Mouse (Mus musculus): ENCODE results near the gene Fcho2. TPM values are rescaled to one million over a fixed set of nuclear protein-coding genes. Genes with fewer than 3 reads are reported as not detected.

Fcho2 gene
- total RNA-seq, 1 experiment: 13.6 TPM

DNA sequence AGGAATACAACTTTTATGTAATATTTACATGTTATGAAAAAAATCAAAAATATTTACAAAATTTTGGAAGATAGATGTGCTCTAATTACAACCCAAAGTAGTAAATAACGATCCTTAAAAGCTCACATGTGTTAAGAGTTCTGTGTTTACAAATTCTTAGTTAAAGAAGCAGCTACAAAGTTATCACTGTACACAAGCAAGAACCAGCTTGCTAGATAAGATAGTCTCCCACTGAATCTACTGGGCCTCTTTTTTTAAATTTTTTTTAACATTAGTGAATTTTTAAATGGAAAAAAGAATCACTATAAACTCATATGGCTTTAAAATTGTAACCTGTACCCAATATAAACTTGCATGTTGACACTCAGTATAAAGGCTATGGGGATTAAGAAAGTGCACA is 91.8 kb downstream of the Fcho2 start:
- TF ChIP-seq MAFK (IDR thresholded peaks at IDR 0.05; ENCODE audit: insufficient read depth, low read depth, low read length) (no peak), HCFC1 (IDR thresholded peaks at IDR 0.05; ENCODE audit: borderline replicate concordance, insufficient read depth, low read length) (no peak), ZC3H11A (IDR thresholded peaks at IDR 0.05; ENCODE audit: borderline replicate concordance, low read depth, low read length) (no peak), CHD2 (IDR thresholded peaks at IDR 0.05; ENCODE audit: low read depth, low read length) (no peak), ZNF384 (IDR thresholded peaks at IDR 0.05; ENCODE audit: low read depth, low read length) (no peak)
- Histone ChIP-seq H3K36me3 (ENCODE audit: control insufficient read depth, insufficient read depth, low read length, poor library complexity, severe bottlenecking) (peaks cover 2% of the 10 kb centered on the region; the same call in 1 of the 2 replicates), H3K9me3 (ENCODE audit: control insufficient read depth, insufficient read depth, low read depth, low read length) (no peaks in the 10 kb centered on the region), H3K4me1 (ENCODE audit: control insufficient read depth in 2 of 2, insufficient read depth in 2 of 2, low read length in 2 of 2, poor library complexity in 1 of 2) (0 out of 4 replicates have a peak, but pooled peaks cover 2 to 5% of the 10 kb centered on the region in 2 experiments), H3K9ac (ENCODE audit: insufficient read depth, low read depth, low read length, poor library complexity, severe bottlenecking) (no peak overlapping the region), H3K4me3 (ENCODE audit: insufficient read depth in 1 of 2, low read depth in 1 of 2, low read length in 2 of 2, poor library complexity in 1 of 2, severe bottlenecking in 1 of 2) (no peak overlapping the region), H3K27ac (ENCODE audit: insufficient read depth, low read depth, low read length, poor library complexity, severe bottlenecking) (no peak overlapping the region)
- DNase-seq (ENCODE audit: low read depth, low spot score): no peak
- in situ Hi-C loops (cut with MboI; ENCODE audit: low sequenced_read_pairs in 2 of 2, unreplicated experiment in 2 of 2): no loop called here

GRCm38 (mm10) chr13:98722296-98722695 is 93.0 kb downstream of the Fcho2 start:
- in situ Hi-C loops (cut with MboI; ENCODE audit: low sequenced_read_pairs in 2 of 2, unreplicated experiment in 2 of 2): no loop called here
- H3K27ac ChIP-seq (ENCODE audit: insufficient read depth, low read depth, low read length, poor library complexity, severe bottlenecking): no peak overlapping the region
- TF ChIP-seq ZNF384 (IDR thresholded peaks at IDR 0.05; ENCODE audit: low read depth, low read length) (no peak), MAFK (IDR thresholded peaks at IDR 0.05; ENCODE audit: insufficient read depth, low read depth, low read length) (peak; percentile 86)

DNA sequence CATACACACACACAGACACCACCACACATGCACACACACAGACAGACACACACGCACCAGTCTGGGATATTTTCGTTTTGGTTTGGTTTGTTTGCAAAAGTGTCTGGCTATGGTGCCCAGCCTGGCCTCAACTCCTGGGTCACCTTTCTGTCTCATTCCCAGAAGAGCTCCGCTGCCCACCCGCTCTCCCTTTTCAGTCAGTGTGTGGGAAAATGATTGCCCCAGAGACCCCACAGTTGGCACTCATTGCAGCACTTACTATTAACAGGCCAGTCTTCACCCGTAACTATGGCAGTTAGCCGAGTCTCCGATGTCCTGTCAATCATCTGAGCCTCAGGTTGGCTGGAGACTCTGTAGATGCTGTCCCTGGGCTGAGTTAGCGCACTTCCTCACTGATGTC is 99.1 kb downstream of the Fcho2 start:
- H3K4me1 ChIP-seq (ENCODE audit: control insufficient read depth in 2 of 2, insufficient read depth in 2 of 2, low read length in 2 of 2, poor library complexity in 1 of 2): no peaks in the 10 kb centered on the region
- no peaks in the 10 kb centered on the region for H3K36me3 ChIP-seq (ENCODE audit: control insufficient read depth, insufficient read depth, low read length, poor library complexity, severe bottlenecking)
- no peak for TF ChIP-seq ZNF384 (IDR thresholded peaks at IDR 0.05; ENCODE audit: low read depth, low read length)
- no peak for TF ChIP-seq MAFK (IDR thresholded peaks at IDR 0.05; ENCODE audit: insufficient read depth, low read depth, low read length)
- no peak for TF ChIP-seq HCFC1 (IDR thresholded peaks at IDR 0.05; ENCODE audit: borderline replicate concordance, insufficient read depth, low read length)
- no peak for TF ChIP-seq CHD2 (IDR thresholded peaks at IDR 0.05; ENCODE audit: low read depth, low read length)
- no peak for TF ChIP-seq ZC3H11A (IDR thresholded peaks at IDR 0.05; ENCODE audit: borderline replicate concordance, low read depth, low read length)
- H3K9me3 ChIP-seq (ENCODE audit: control insufficient read depth, insufficient read depth, low read depth, low read length): no peaks in the 10 kb centered on the region
- DNase-seq (ENCODE audit: low read depth, low spot score): no peak
- H3K9ac ChIP-seq (ENCODE audit: insufficient read depth, low read depth, low read length, poor library complexity, severe bottlenecking): no peak overlapping the region
- no peak overlapping the region for H3K27ac ChIP-seq (ENCODE audit: insufficient read depth, low read depth, low read length, poor library complexity, severe bottlenecking)
- no peak overlapping the region for H3K4me3 ChIP-seq (ENCODE audit: insufficient read depth in 1 of 2, low read depth in 1 of 2, low read length in 2 of 2, poor library complexity in 1 of 2, severe bottlenecking in 1 of 2)
- in situ Hi-C loops (cut with MboI; ENCODE audit: low sequenced_read_pairs in 2 of 2, unreplicated experiment in 2 of 2): no loop called here

More at GRCm38 (mm10) chr13:98722296-98722695, 93.0 kb downstream of the Fcho2 start:
- Histone ChIP-seq H3K4me3 (ENCODE audit: insufficient read depth in 1 of 2, low read depth in 1 of 2, low read length in 2 of 2, poor library complexity in 1 of 2, severe bottlenecking in 1 of 2) (no peak overlapping the region), H3K9me3 (ENCODE audit: control insufficient read depth, insufficient read depth, low read depth, low read length) (no peaks in the 10 kb centered on the region), H3K9ac (ENCODE audit: insufficient read depth, low read depth, low read length, poor library complexity, severe bottlenecking) (no peak overlapping the region), H3K36me3 (ENCODE audit: control insufficient read depth, insufficient read depth, low read length, poor library complexity, severe bottlenecking) (peaks cover 2% of the 10 kb centered on the region; the same call in 1 of the 2 replicates), H3K4me1 (ENCODE audit: control insufficient read depth in 2 of 2, insufficient read depth in 2 of 2, low read length in 2 of 2, poor library complexity in 1 of 2) (0 out of 4 replicates have a peak, but pooled peaks cover 2 to 5% of the 10 kb centered on the region in 2 experiments)
- peak; percentile 46 for DNase-seq (ENCODE audit: low read depth, low spot score)

DNA sequence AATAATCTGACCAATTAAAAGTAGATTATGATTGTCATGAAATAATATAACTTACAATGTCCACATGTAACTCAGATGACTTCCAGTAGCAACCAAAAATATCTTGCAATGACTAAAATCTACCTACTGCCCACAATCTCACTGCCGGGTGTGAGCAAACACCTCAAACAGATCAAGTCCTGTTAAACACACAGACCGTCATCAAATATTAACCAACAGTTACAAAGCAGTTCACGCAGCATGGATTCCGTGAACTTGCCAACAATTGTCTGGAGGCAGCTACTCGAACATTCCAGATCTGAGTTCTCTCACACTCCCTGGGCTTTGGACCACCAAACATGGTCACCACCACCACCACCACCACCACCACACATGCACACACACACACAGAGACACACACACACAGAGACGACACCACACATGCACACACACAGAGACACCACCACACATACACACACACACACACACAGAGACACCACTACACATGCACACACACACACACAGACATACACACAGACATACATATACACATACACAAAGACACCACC is 99.7 kb downstream of the Fcho2 start:
- Histone ChIP-seq H3K36me3 (ENCODE audit: control insufficient read depth, insufficient read depth, low read length, poor library complexity, severe bottlenecking) (no peaks in the 10 kb centered on the region), H3K9ac (ENCODE audit: insufficient read depth, low read depth, low read length, poor library complexity, severe bottlenecking) (no peak overlapping the region), H3K4me3 (ENCODE audit: insufficient read depth in 1 of 2, low read depth in 1 of 2, low read length in 2 of 2, poor library complexity in 1 of 2, severe bottlenecking in 1 of 2) (no peak overlapping the region), H3K27ac (ENCODE audit: insufficient read depth, low read depth, low read length, poor library complexity, severe bottlenecking) (no peak overlapping the region), H3K9me3 (ENCODE audit: control insufficient read depth, insufficient read depth, low read depth, low read length) (no peaks in the 10 kb centered on the region), H3K4me1 (ENCODE audit: control insufficient read depth in 2 of 2, insufficient read depth in 2 of 2, low read length in 2 of 2, poor library complexity in 1 of 2) (no peaks in the 10 kb centered on the region)
- in situ Hi-C loops (cut with MboI; ENCODE audit: low sequenced_read_pairs in 2 of 2, unreplicated experiment in 2 of 2): no loop called here
- DNase-seq (ENCODE audit: low read depth, low spot score): no peak
- TF ChIP-seq HCFC1 (IDR thresholded peaks at IDR 0.05; ENCODE audit: borderline replicate concordance, insufficient read depth, low read length): no peak
- no peak for TF ChIP-seq ZNF384 (IDR thresholded peaks at IDR 0.05; ENCODE audit: low read depth, low read length)
- TF ChIP-seq MAFK (IDR thresholded peaks at IDR 0.05; ENCODE audit: insufficient read depth, low read depth, low read length): no peak
- TF ChIP-seq CHD2 (IDR thresholded peaks at IDR 0.05; ENCODE audit: low read depth, low read length): no peak
- no peak for TF ChIP-seq ZC3H11A (IDR thresholded peaks at IDR 0.05; ENCODE audit: borderline replicate concordance, low read depth, low read length)

DNA sequence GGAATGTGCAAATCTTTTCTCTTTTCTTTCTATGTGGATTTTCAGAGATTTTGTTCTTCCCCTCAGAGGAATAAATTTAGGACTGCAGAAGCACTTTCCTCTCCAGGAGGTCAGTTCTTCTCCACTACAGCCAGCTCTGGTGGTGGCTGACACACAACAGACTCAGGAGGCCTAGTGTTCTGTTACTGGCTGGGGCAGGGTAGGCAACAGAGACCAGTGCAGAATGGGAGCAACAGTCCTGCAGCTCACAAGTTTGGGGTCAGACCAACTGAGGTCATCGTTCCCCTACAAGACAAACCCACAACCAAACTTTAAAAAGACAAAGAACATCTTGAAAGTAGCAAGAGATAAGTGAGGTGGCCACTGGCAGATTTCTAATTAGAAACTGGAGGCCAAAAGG is 104.6 kb downstream of the Fcho2 start:
- Histone ChIP-seq H3K36me3 (ENCODE audit: control insufficient read depth, insufficient read depth, low read length, poor library complexity, severe bottlenecking) (no peaks in the 10 kb centered on the region), H3K9ac (ENCODE audit: insufficient read depth, low read depth, low read length, poor library complexity, severe bottlenecking) (no peak overlapping the region), H3K4me1 (ENCODE audit: control insufficient read depth in 2 of 2, insufficient read depth in 2 of 2, low read length in 2 of 2, poor library complexity in 1 of 2) (no peaks in the 10 kb centered on the region), H3K4me3 (ENCODE audit: insufficient read depth in 1 of 2, low read depth in 1 of 2, low read length in 2 of 2, poor library complexity in 1 of 2, severe bottlenecking in 1 of 2) (no peak overlapping the region), H3K27ac (ENCODE audit: insufficient read depth, low read depth, low read length, poor library complexity, severe bottlenecking) (no peak overlapping the region), H3K9me3 (ENCODE audit: control insufficient read depth, insufficient read depth, low read depth, low read length) (no peaks in the 10 kb centered on the region)
- TF ChIP-seq ZNF384 (IDR thresholded peaks at IDR 0.05; ENCODE audit: low read depth, low read length) (no peak), HCFC1 (IDR thresholded peaks at IDR 0.05; ENCODE audit: borderline replicate concordance, insufficient read depth, low read length) (no peak), ZC3H11A (IDR thresholded peaks at IDR 0.05; ENCODE audit: borderline replicate concordance, low read depth, low read length) (no peak), MAFK (IDR thresholded peaks at IDR 0.05; ENCODE audit: insufficient read depth, low read depth, low read length) (no peak), CHD2 (IDR thresholded peaks at IDR 0.05; ENCODE audit: low read depth, low read length) (no peak)
- in situ Hi-C loops (cut with MboI; ENCODE audit: low sequenced_read_pairs in 2 of 2, unreplicated experiment in 2 of 2): no loop called here
- DNase-seq (ENCODE audit: low read depth, low spot score): no peak

All from ES-E14 (cell line).